Mouse (Mus musculus) thymus, adult 18-20 months (tissue): ENCODE results near the gene Mat2b.

Experiments used
- DNase-seq, 2 experiments: peaks; one replicate each; pipeline ENCODE4 v3.0.0; 2022; ENCODE audit warnings: mixed read lengths in 2 of 2

The Mat2b gene

GRCm38 (mm10) chr11:40649726-40650445 is 45.1 kb downstream of the Mat2b start:
- no peak for DNase-seq

DNA sequence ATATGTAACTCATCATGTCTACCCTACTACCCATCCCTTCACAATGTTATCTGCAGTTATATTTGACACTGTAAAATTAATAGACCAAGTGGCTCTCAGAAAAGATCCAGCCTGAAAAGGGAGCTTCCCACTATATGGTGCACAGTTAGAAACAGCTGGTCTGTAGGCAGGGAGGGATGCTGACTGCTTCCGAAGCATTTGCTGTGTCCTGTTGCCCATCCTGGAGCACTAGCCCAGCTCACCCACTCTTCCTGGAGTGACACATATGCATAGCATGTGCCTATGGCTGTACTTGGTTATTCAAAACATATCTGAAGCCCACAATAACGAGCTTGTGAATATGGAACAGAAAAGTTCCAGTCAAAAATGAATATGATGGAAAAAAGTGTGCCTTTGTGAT is 47.8 kb downstream of the Mat2b start:
- no peak for DNase-seq
